Mouse (Mus musculus) ES-Bruce4 (cell line): ENCODE data around the gene Bbof1. TPM values are rescaled to one million over a fixed set of nuclear protein-coding genes. Genes with fewer than 3 reads are reported as not detected.

Experiments used
- H3K27ac ChIP-seq: 2 replicates; pipeline ENCODE4 v1.5.1; 2012; ENCODE audit warnings: low read length, inconsistent platforms; ENCODE audit not compliant: insufficient read depth
- H3K27me3 ChIP-seq: 2 replicates; pipeline ENCODE4 v1.6.1; 2012; ENCODE audit warnings: mild to moderate bottlenecking, low read length, inconsistent platforms; ENCODE audit not compliant: control insufficient read depth, poor library complexity, insufficient read depth, severe bottlenecking
- H3K36me3 ChIP-seq: 2 replicates; pipeline ENCODE4 v1.6.1; 2012; ENCODE audit warnings: inconsistent platforms, mild to moderate bottlenecking, low read length, moderate library complexity; ENCODE audit not compliant: control insufficient read depth, poor library complexity, insufficient read depth, severe bottlenecking
- H3K4me1 ChIP-seq: one replicate; pipeline ENCODE4 v1.8.1; 2011; ENCODE audit warnings: low read length; ENCODE audit not compliant: control insufficient read depth, insufficient read depth
- H3K4me3 ChIP-seq: 2 replicates; pipeline ENCODE4 v1.5.1; 2011; ENCODE audit warnings: low read depth, mild to moderate bottlenecking, low read length
- H3K9ac ChIP-seq: 2 replicates; pipeline ENCODE4 v1.6.1; 2012; ENCODE audit warnings: low read depth, mild to moderate bottlenecking, inconsistent platforms; ENCODE audit not compliant: poor library complexity, severe bottlenecking
- H3K9me3 ChIP-seq: replicated peaks from 2 replicates; pipeline ENCODE4 v1.6.1; 2012; ENCODE audit warnings: mild to moderate bottlenecking, low read length, inconsistent platforms; ENCODE audit not compliant: control insufficient read depth, poor library complexity, insufficient read depth, severe bottlenecking
- CTCF ChIP-seq: IDR thresholded peaks from one replicate; pipeline ENCODE4 v1.8.1; 2011; ENCODE audit warnings: low read depth, low read length
- EP300 ChIP-seq: IDR thresholded peaks from 2 replicates; pipeline ENCODE4 v1.6.1; 2011; ENCODE audit warnings: low read depth, low read length; ENCODE audit not compliant: insufficient read depth
- POLR2A ChIP-seq: IDR thresholded peaks from one replicate; pipeline ENCODE4 v1.8.1; 2011; ENCODE audit warnings: low read length; ENCODE audit not compliant: insufficient read depth
- polyA plus RNA-seq: library from polyadenylated mRNA; stranded (reverse); fragments of >200 nt; gene quantifications from 2 replicates; pipeline ENCODE4 v1.2.4, GENCODE M21; 2011; ENCODE audit warnings: low read depth; ENCODE audit not compliant: missing spikeins, insufficient read depth, insufficient read length

Bbof1 gene
- polyA plus RNA-seq, result 1.1 and 1.8 TPM in 2 replicates

GRCm38 (mm10) chr12:84408819-84409507 is at the start of gene Bbof1, which contains the start of gene Entpd5:
TSS of gene Bbof1 (plus strand) at chr12:84409071.
TSS of gene Entpd5 (minus strand) at chr12:84409029.
- Histone ChIP-seq H3K4me1 (no peaks in the 10 kb centered on the region), H3K9ac (peak within 1 kb of the TSS; percentile 85), H3K36me3 (no peaks in the 10 kb centered on the region), H3K4me3 (peak within 1 kb of the TSS; percentile 90), H3K27ac (no peak within 1 kb of the TSS), H3K27me3 (no peaks in the 10 kb centered on the region), H3K9me3 (no peaks in the 10 kb centered on the region)
- TF ChIP-seq CTCF (no peak), POLR2A (no peak), EP300 (no peak)

- Histone ChIP-seq H3K4me1 (peaks cover 1% of the 10 kb centered on the region), H3K9me3 (no peaks in the 10 kb centered on the region), H3K4me3 (peak within 1 kb of the TSS; percentile 95), H3K9ac (peak within 1 kb of the TSS; percentile 70), H3K36me3 (no peaks in the 10 kb centered on the region), H3K27ac (no peak within 1 kb of the TSS), H3K27me3 (no peaks in the 10 kb centered on the region)
- TF ChIP-seq EP300 (no peak), POLR2A (no peak), CTCF (no peak)
Measured at GRCm38 (mm10) chr12:84361555-84362489, 47.0 kb upstream of the Bbof1 start, which contains the start of the genes Coq6 and Fam161b. TSS of gene Coq6 (plus strand) at chr12:84361657. TSS of gene Fam161b (minus strand) at chr12:84361833.

- no peak overlapping the region for H3K4me3 ChIP-seq
- peaks cover 1% of the 10 kb centered on the region for H3K4me1 ChIP-seq
- no peaks in the 10 kb centered on the region for H3K9me3 ChIP-seq
- no peaks in the 10 kb centered on the region for H3K27me3 ChIP-seq
- H3K9ac ChIP-seq, result peak overlapping the region; percentile 70
- TF ChIP-seq CTCF, result no peak
- no peak for TF ChIP-seq EP300
- TF ChIP-seq POLR2A, result no peak
- no peak overlapping the region for H3K27ac ChIP-seq
- no peaks in the 10 kb centered on the region for H3K36me3 ChIP-seq
Measured at GRCm38 (mm10) chr12:84362872-84363271, 46.0 kb upstream of the Bbof1 start.

GRCm38 (mm10) chr12:84364291-84364690 is 44.6 kb upstream of the Bbof1 start:
- H3K27ac ChIP-seq, result no peak overlapping the region
- no peaks in the 10 kb centered on the region for H3K9me3 ChIP-seq
- TF ChIP-seq EP300, result no peak
- TF ChIP-seq CTCF, result no peak
- no peak for TF ChIP-seq POLR2A
- H3K4me3 ChIP-seq, result peak overlapping the region; percentile 18
- no peaks in the 10 kb centered on the region for H3K36me3 ChIP-seq
- H3K9ac ChIP-seq, result no peak overlapping the region
- H3K4me1 ChIP-seq, result peaks cover 1% of the 10 kb centered on the region
- H3K27me3 ChIP-seq, result no peaks in the 10 kb centered on the region

GRCm38 (mm10) chr12:84365137-84365536 is 43.7 kb upstream of the Bbof1 start:
- no peaks in the 10 kb centered on the region for H3K36me3 ChIP-seq
- no peak overlapping the region for H3K9ac ChIP-seq
- no peaks in the 10 kb centered on the region for H3K9me3 ChIP-seq

More at GRCm38 (mm10) chr12:84365137-84365536, 43.7 kb upstream of the Bbof1 start:
- H3K27ac ChIP-seq, result no peak overlapping the region
- no peak for TF ChIP-seq CTCF
- no peak for TF ChIP-seq POLR2A
- no peak for TF ChIP-seq EP300
- H3K27me3 ChIP-seq, result no peaks in the 10 kb centered on the region
- H3K4me1 ChIP-seq, result peaks cover 1% of the 10 kb centered on the region
- no peak overlapping the region for H3K4me3 ChIP-seq
